Mouse (Mus musculus): Measurements from ENCODE around the gene Ampd2.

DNA sequence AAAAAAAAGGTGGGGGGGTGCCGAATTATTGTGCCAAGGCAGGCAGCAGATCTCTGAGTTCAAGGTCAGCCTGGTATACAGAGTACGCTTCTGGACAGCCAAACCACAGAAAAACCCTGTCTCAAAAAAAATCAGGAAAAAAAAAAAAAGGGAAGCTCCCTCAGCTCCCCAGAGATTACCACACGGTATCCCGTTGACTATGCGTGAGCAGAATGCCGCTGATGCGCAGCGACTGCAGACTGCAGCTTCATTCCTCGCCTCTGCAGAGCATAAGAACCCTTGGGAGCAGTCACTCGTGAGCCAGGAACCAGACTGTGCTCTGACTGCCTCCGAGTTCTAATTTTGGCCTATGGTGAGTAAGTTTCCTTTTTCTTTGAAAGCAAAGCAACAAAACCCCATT lies 48.2 kb upstream of the Ampd2 start:
- no peak for TF ChIP-seq CTCF (IDR thresholded peaks at IDR 0.05; ENCODE audit: low read depth)
- TF ChIP-seq EP300 (IDR thresholded peaks at IDR 0.05; ENCODE audit: low read depth) = no peak

Measured in liver, embryonic 14.5 days (tissue).